Mouse (Mus musculus) limb, embryonic 13.5 days (tissue): ENCODE data around the gene 1190005I06Rik. TPM values are rescaled to one million over a fixed set of nuclear protein-coding genes. Genes with fewer than 3 reads are reported as not detected.

Experiments used
- ATAC-seq: fragments of 200-750 bp; cut with Nextera tagmentation; 2 replicates; pipeline ENCODE4 v1.8.0; 2017; ENCODE audit warnings: low read depth, moderate number of reproducible peaks, moderate TSS enrichment; ENCODE audit not compliant: low FRiP score
- H3K27ac ChIP-seq: fragments of 300-500 bp; sonication (generic); 2 replicates; pipeline ENCODE4 v1.5.1; 2015; ENCODE audit warnings: inconsistent platforms, mild to moderate bottlenecking, moderate library complexity
- H3K27me3 ChIP-seq: fragments of 300-500 bp; sonication (generic); 2 replicates; pipeline ENCODE4 v1.6.1; 2015; ENCODE audit warnings: mild to moderate bottlenecking, inconsistent platforms
- H3K36me3 ChIP-seq: fragments of 300-500 bp; sonication (generic); 2 replicates; pipeline ENCODE4 v1.6.1; 2015; ENCODE audit warnings: inconsistent platforms, mild to moderate bottlenecking, moderate library complexity
- H3K4me1 ChIP-seq: fragments of 300-500 bp; sonication (generic); 2 replicates; pipeline ENCODE4 v1.6.1; 2015; ENCODE audit warnings: inconsistent platforms
- H3K4me2 ChIP-seq: fragments of 300-500 bp; sonication (generic); replicated peaks from 2 replicates; pipeline ENCODE4 v1.6.1; 2015; ENCODE audit warnings: inconsistent platforms, mild to moderate bottlenecking, moderate library complexity
- H3K4me3 ChIP-seq: fragments of 300-500 bp; sonication (generic); 2 replicates; pipeline ENCODE4 v1.5.1; 2015; ENCODE audit warnings: moderate library complexity, mild to moderate bottlenecking, inconsistent platforms
- H3K9ac ChIP-seq: fragments of 300-500 bp; sonication (generic); 2 replicates; pipeline ENCODE4 v1.6.1; 2015; ENCODE audit warnings: mild to moderate bottlenecking, inconsistent platforms
- H3K9me3 ChIP-seq: fragments of 300-500 bp; sonication (generic); 2 replicates; pipeline ENCODE4 v1.6.1; 2016; ENCODE audit warnings: inconsistent platforms
- WGBS: fragments of 180-500 bp; shearing (Covaris S2); methylation state at CpG from one replicate; pipeline ENCODE4 v1.1.7; 2015; 5-methylcytosine and 5-hydroxymethylcytosine counted together
- polyA plus RNA-seq: library from polyadenylated mRNA; unstranded; fragments of >200 nt; fragmentation: Nextera tagmentation; extraction: Ambion mirVana; gene quantifications from 2 replicates; pipeline ENCODE4 v1.2.1, GENCODE M21; 2015

1190005I06Rik gene
- polyA plus RNA-seq, 1 experiment from 2014 or later = 8.0 TPM

DNA sequence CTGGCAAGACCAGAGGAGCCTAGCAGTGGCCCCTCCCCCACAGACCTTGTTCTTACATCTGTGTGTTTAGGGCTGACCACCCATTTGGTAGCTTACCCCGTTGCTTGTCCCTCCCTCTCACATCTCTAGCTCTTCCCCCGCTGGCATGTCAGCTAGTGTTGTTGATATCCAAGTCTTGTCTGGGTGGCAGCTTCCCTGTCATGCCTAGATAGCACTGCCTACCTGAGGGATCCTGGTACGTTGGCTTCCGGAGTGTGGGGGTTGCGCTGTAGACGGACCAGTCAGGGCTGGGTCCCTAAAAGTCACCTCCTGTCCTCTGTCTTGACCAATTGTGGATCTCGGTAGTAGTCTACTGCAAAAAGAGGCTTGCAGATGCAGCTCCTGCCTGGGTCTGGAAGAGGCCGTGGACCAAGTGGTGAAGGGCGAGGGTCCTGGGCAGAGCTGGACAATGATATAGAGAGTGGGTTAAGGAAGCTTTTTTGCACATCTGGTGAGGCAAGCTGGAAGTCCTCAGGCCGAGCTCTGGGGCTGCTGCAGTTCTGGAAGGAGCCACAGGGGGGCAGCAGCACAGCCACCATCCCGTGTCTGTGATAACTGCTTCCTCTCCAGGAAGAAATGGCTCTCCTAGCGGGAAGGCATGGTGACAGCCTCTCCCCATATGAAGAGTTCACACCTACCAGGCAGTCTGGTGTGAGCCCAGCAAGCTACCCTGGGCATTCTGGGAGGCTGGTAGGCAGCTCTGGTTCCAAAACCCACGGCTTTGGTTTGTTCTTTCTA lies 77.3 kb downstream of the 1190005I06Rik start:
- no peak overlapping the region for H3K9ac ChIP-seq
- H3K4me2 ChIP-seq = no peak overlapping the region
- H3K4me3 ChIP-seq = no peak overlapping the region
- H3K27me3 ChIP-seq = no peaks in the 10 kb centered on the region
- peaks cover 87% of the 10 kb centered on the region for H3K36me3 ChIP-seq
- 53% methylated on average over 13 of the region's 13 CpGs for WGBS
- no peak for ATAC-seq
- no peak overlapping the region for H3K27ac ChIP-seq
- H3K9me3 ChIP-seq = no peaks in the 10 kb centered on the region
- peaks cover 49% of the 10 kb centered on the region for H3K4me1 ChIP-seq

DNA sequence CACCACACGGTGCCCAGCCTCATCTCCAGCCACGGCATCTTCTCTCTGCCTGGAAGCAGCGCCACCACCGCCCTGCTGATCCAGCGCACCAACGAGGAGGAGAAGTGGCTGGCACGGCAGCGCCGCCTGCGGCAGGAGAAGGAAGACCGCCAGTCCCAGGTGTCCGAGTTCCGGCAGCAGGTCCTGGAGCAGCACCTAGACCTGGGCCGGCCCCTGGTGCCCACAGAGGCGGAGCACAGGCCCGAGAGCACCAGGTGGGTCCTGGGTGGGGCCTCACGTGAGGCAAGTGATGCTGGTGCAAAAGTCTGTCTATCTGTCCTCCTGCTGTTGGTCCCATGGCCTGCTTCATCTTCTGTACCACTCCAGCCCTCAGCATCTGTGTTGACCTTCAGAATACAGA lies 78.3 kb downstream of the 1190005I06Rik start:
- H3K36me3 ChIP-seq = peaks cover 77% of the 10 kb centered on the region
- ATAC-seq = no peak

DNA sequence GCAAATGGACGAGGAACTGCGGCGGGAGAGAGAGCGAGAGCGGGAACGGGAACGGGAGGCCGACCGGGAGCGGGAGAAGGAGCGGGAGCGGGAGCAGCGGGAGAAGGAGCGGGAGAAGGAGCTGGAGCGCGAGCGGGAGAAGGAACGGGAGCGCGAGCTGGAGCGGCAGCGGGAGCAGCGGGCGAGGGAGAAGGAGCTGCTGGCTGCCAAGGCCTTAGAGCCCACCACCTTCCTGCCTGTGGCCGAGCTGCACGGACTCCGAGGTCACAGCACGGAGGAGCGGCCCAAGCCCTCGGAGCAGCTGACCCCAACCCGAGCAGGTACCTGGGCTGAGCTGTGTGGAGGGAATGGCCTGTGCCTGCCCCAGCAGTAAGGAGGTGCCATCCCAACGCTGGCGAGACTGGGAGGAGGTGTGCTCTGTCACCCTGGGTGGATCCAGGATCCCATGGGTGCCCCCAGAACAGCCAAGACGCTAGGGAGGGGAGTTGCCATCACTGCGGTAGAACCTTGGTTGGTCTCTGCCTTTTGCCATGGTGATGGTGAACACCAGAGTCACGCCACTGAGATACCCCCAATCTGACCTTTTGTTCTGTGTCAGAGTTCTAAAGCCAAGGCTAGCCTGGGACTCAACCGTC lies 79.2 kb downstream of the 1190005I06Rik start:
- H3K4me1 ChIP-seq = peaks cover 55% of the 10 kb centered on the region
- H3K27me3 ChIP-seq = no peaks in the 10 kb centered on the region
- H3K4me2 ChIP-seq = no peak overlapping the region
- WGBS = 97% methylated on average over 37 of the region's 37 CpGs
- H3K9me3 ChIP-seq = no peaks in the 10 kb centered on the region
- H3K27ac ChIP-seq = no peak overlapping the region
- peaks cover 69% of the 10 kb centered on the region for H3K36me3 ChIP-seq
- no peak overlapping the region for H3K4me3 ChIP-seq
- no peak overlapping the region for H3K9ac ChIP-seq
- ATAC-seq = no peak

More for the DNA sequence above, 78.3 kb downstream of the 1190005I06Rik start:
- no peak overlapping the region for H3K27ac ChIP-seq
- H3K4me1 ChIP-seq = peaks cover 55% of the 10 kb centered on the region
- no peak overlapping the region for H3K4me2 ChIP-seq
- WGBS = 96% methylated on average over 17 of the region's 17 CpGs
- no peaks in the 10 kb centered on the region for H3K9me3 ChIP-seq
- no peak overlapping the region for H3K9ac ChIP-seq
- H3K4me3 ChIP-seq = no peak overlapping the region
- no peaks in the 10 kb centered on the region for H3K27me3 ChIP-seq

DNA sequence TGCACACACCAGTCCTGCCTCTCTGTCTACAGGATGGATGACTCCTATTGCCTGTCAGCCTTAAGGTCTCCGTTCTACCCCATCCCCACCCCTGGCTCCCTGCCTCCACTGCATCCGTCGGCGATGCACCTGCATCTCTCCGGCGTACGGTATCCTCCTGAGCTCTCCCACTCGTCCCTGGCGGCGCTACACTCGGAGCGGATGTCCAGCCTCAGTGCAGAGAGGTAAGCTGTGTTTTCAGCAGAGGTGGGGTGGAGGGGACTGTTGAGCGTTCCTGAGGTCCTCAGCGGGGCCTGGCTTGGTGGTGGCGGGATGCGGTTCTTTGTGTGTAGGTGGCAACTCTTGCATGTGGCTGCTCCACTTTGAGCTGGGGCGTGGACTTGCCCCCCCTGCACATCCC lies 79.7 kb downstream of the 1190005I06Rik start:
- no peak overlapping the region for H3K9ac ChIP-seq
- WGBS = 95% methylated on average over 17 of the region's 17 CpGs
- H3K4me2 ChIP-seq = no peak overlapping the region
- ATAC-seq = no peak
- H3K4me1 ChIP-seq = peaks cover 56% of the 10 kb centered on the region
- H3K4me3 ChIP-seq = no peak overlapping the region
- no peaks in the 10 kb centered on the region for H3K27me3 ChIP-seq
- no peak overlapping the region for H3K27ac ChIP-seq
- no peaks in the 10 kb centered on the region for H3K9me3 ChIP-seq
- H3K36me3 ChIP-seq = peaks cover 63% of the 10 kb centered on the region

DNA sequence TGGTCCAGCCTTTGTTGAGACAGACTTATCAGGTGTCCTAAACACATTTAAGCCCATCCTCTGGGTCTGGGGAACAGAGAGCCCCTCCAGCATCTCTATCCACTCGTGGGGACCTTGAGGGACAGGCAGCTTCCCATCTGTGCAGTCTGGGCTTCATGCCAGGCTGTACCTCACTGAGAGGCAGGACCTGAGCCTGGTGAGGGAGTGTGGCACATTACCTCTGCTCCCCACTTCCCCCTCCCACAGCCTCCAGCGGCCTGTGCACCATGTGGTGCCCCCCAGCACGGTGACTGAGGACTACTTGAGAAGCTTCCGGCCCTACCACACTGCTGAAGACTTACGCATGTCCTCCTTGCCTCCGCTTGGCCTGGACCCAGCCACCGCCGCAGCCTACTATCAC lies 80.8 kb downstream of the 1190005I06Rik start:
- H3K4me3 ChIP-seq = no peak overlapping the region
- no peak overlapping the region for H3K27ac ChIP-seq
- H3K36me3 ChIP-seq = peaks cover 53% of the 10 kb centered on the region
- H3K4me2 ChIP-seq = no peak overlapping the region
- 75% methylated on average over 8 of the region's 8 CpGs for WGBS
- no peak for ATAC-seq
- H3K9ac ChIP-seq = peak overlapping the region; percentile 8; the same call in 1 of the 2 replicates
- no peaks in the 10 kb centered on the region for H3K27me3 ChIP-seq
- peaks cover 66% of the 10 kb centered on the region for H3K4me1 ChIP-seq
- no peaks in the 10 kb centered on the region for H3K9me3 ChIP-seq

DNA sequence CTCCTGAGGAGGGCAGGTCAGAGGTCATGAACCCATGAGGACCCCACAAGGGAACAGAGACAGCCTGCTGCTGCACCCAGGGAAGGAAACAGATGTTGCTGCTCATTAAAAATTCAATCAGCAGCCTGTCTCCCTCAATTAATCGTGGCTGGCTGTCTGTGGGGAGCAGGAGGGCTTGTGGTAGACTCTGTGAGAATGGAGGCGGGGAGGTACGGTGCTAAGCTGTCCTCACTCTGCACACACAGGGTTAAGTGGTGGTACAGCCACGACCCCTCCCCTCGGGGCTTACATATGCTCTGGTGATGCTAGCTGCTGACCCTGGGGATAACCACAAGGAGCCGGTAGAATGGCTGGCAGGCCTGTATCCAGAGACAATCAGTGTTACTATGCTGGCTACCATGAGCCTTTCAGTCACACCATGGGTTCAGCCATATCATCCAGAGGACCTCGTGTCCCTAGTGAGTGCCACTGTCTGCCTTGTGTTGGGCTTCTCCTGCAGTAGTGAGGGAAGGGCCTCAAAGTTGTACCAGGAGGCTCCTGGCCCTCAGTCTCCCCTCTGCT lies 82.2 kb downstream of the 1190005I06Rik start:
- Histone ChIP-seq H3K27me3 (no peaks in the 10 kb centered on the region), H3K36me3 (peaks cover 39% of the 10 kb centered on the region), H3K9me3 (no peaks in the 10 kb centered on the region), H3K4me1 (peaks cover 69% of the 10 kb centered on the region), H3K4me3 (no peak overlapping the region), H3K9ac (no peak overlapping the region), H3K4me2 (no peak overlapping the region), H3K27ac (no peak overlapping the region)
- 23% methylated on average over 7 of the region's 7 CpGs for WGBS
- ATAC-seq = no peak

DNA sequence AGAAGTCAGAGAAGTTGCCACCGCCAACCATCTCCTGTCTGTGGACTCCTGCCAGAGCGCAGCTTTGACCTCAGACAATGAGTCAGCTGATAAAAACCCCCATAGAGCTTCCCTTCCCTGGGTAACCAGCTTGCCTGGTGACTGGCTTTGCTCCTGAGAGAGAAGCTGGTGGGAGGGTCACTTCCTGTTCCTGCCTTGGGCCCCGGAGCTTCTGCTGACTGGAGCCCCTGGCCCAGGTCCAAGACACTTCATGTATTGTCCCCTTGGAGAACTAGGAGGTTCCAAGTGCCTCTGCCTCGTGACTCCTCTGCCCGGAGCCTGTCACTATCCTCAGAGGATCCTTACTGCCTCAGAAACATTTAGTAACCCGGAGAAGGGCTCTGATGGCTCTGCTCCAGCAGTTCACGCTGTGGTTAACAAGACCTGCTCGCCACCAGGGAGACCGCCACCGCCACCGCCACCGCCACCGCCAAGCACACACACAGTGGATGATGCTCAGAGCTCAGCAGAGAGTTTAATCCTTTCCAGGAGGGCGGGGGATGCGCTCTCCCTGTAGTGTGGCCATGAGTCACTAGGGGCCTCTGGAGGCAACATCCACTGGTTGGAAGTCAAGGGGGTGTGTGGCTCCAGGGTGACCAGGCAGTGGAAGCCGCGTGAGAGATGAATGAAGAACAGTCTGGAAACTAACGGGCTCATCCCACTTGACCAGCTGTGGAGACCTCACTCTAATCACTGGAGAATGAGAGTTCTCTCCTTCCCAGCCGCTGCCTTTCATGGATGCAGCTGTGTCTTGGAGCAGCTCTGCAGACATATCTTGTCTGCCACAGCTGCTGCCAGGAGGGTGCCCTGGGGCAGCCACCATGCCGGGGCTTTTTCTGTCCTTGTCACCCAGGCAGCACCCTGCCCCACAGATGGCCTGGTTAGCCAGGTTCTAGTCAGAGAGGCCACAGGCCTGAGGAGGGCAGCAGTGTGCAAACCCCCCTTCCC lies 83.3 kb downstream of the 1190005I06Rik start:
- Histone ChIP-seq H3K27ac (peak overlapping the region; percentile 67; the same call in 1 of the 2 replicates), H3K4me2 (peak overlapping the region; percentile 12; the same call in 1 of the 2 replicates), H3K4me3 (no peak overlapping the region), H3K4me1 (peaks cover 73% of the 10 kb centered on the region), H3K27me3 (no peaks in the 10 kb centered on the region), H3K9ac (peak overlapping the region; percentile 20; the same call in 1 of the 2 replicates), H3K36me3 (peaks cover 29% of the 10 kb centered on the region), H3K9me3 (no peaks in the 10 kb centered on the region)
- ATAC-seq = no peak
- 20% methylated on average over 20 of the region's 20 CpGs for WGBS

DNA sequence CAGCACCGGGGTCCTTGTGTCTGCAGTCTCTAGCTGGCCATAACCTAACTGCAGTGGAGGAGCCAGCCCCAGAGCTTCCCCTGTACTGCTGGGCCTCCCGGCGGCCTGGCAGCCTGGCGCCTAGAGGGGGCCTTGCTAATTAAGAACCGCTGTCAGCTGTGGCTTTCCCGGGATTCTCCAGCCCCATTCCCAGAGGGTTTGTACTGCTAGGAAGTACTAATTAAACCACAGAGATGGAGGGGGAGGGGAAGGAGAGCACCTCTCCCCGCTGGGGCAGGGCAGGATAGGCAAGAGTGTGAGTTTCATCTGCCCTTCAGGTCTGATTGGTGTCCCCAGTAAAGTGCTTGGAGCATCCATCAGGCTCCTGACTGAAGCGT lies 84.1 kb downstream of the 1190005I06Rik start:
- Histone ChIP-seq H3K9ac (peak overlapping the region; percentile 20; the same call in 1 of the 2 replicates), H3K9me3 (no peaks in the 10 kb centered on the region), H3K4me3 (no peak overlapping the region), H3K27ac (peak overlapping the region; percentile 67; the same call in 1 of the 2 replicates), H3K27me3 (no peaks in the 10 kb centered on the region), H3K4me2 (0 out of 2 replicates have a peak overlapping the region, but pooled peaks have one; percentile 12), H3K4me1 (peaks cover 81% of the 10 kb centered on the region), H3K36me3 (peaks cover 21% of the 10 kb centered on the region)
- WGBS = 7% methylated on average over 8 of the region's 8 CpGs
- ATAC-seq = no peak

DNA sequence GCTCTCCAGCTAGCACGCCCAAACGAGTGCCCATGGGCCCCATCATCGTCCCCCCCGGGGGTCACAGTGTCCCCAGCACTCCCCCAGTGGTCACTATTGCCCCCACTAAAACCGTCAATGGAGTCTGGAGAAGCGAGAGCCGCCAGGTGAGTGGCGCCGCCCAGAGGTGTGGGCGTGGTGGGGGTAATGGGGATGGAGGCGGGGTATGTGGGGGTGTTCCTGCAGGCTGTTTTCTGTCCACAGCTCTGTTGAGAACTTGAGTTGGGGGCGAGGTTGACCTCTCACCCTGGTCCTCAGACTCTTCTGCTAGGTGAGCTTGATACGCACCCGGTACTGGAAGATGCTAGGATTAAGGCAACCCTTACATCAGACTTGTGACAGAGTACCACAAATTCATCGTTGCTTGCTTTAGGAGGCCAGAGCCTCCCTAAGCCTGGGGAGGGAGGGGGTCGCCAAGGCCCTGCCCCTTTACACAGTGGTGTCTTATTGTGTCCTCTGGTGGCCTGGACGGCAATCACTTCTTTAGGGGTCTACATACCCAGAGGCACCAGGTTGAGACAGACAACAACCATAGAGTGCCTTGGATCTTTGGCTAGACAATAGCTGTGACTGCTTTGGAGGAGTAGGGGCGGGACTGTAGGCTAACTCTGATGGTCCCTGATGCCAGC lies 84.6 kb downstream of the 1190005I06Rik start:
- H3K36me3 ChIP-seq = peaks cover 16% of the 10 kb centered on the region
- H3K9ac ChIP-seq = peak overlapping the region; percentile 20; the same call in 1 of the 2 replicates
- H3K4me3 ChIP-seq = no peak overlapping the region
- 63% methylated on average over 18 of the region's 18 CpGs for WGBS
- ATAC-seq = no peak
- H3K4me2 ChIP-seq = 0 out of 2 replicates have a peak overlapping the region, but pooled peaks have one; percentile 12
- no peaks in the 10 kb centered on the region for H3K9me3 ChIP-seq
- no peaks in the 10 kb centered on the region for H3K27me3 ChIP-seq
- H3K27ac ChIP-seq = peak overlapping the region; percentile 28; the same call in 1 of the 2 replicates
- peaks cover 86% of the 10 kb centered on the region for H3K4me1 ChIP-seq

DNA sequence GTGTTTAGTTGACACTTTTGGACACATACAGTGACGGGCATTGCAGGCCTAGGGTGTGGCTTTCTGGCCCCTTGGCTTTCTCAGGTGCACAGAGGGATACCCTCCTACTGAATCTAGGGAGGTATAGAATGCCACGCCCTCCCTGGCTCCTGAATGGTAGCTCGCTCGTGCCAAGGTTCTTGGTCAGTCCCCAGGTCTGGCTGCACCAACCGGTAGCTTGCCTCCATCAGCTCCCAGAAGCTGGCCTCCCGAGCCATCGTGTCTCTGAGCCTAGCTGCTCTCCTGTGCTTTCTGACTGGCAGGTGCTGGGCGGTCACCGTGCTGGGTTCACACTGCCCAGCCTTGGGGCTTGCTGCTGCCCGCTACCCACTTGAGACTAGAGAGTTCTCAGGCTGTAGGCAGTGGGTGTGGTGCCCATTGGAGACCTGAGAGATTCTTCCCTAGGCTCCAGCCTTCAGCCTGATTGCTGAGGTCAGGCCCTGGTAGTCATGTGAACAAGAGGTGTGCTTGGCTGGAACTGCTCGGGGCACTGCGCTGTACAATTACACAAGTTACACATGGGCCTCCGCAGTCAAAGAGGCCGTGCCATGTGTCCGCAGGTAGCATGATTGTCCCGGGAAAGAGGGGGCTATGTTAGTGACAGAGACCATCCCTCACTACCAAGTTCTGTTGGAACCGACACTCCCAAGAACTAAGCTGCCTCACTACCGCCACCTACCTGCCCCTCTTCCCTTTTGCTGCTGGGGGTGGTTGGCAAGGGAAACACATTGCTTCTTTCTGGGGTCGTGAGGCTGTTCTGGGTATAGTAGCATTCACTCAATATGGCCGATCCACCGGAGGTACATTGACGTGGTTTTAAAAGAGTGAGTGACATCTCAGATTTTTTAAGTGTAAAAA lies 85.6 kb downstream of the 1190005I06Rik start:
- H3K27me3 ChIP-seq = no peaks in the 10 kb centered on the region
- no peak overlapping the region for H3K4me3 ChIP-seq
- ATAC-seq = no peak
- H3K9me3 ChIP-seq = no peaks in the 10 kb centered on the region
- H3K4me1 ChIP-seq = peaks cover 95% of the 10 kb centered on the region
- 83% methylated on average over 22 of the region's 22 CpGs for WGBS
- H3K9ac ChIP-seq = no peak overlapping the region
- H3K36me3 ChIP-seq = peaks cover 5% of the 10 kb centered on the region
- no peak overlapping the region for H3K27ac ChIP-seq
- H3K4me2 ChIP-seq = no peak overlapping the region
